Comparison of ENCODE assay signal across 8 mouse cellular contexts in genomic region chr7:122667903-122668302, GRCm38 (mm10). TPM values are rescaled to one million over a fixed set of nuclear protein-coding genes. Genes with fewer than 3 reads are reported as not detected.
A peak's percentile ranks its signal among the peaks of the same experiment; 100 is the strongest.
DNase-seq lines count a peak whose midpoint lies in the region; ATAC-seq lines count a peak whose summit lies in the region.
"Had no signal": no experiment of that assay in that cellular context is flagged by ENCODE, and none has a peak within 500 bp of the region (broad histone marks: within the 10 kb centered on the region; RNA-seq: fewer than 3 reads in every experiment).

No protein-coding gene starts in this region.

- no peak overlapping the region for H3K9ac ChIP-seq in embryonic facial prominence, embryonic 14.5 days (ENCODE audit: low read depth, low read length)
- H3K9ac ChIP-seq: limb, embryonic 12.5 days had no signal

- ATAC-seq in embryonic facial prominence, embryonic 14.5 days (ENCODE audit: low read depth), result no peak

- H3K36me3 ChIP-seq in embryonic facial prominence, embryonic 14.5 days (ENCODE audit: control insufficient read depth, insufficient read depth, low read length), result no peaks in the 10 kb centered on the region
- H3K36me3 ChIP-seq: limb, embryonic 12.5 days had no signal

- H3K9me3 ChIP-seq in embryonic facial prominence, embryonic 14.5 days (ENCODE audit: control insufficient read depth, low read length), result no peaks in the 10 kb centered on the region
- H3K9me3 ChIP-seq: limb, embryonic 12.5 days had no signal

- 25% methylated on average over 5 of the region's 5 CpGs for WGBS in embryonic facial prominence, embryonic 14.5 days

- H3K4me2 ChIP-seq in embryonic facial prominence, embryonic 14.5 days (ENCODE audit: low read depth, low read length), result no peak overlapping the region
- H3K4me2 ChIP-seq: limb, embryonic 12.5 days had no signal

- peak; percentile 61 to 74 for DNase-seq in left cerebral cortex, postnatal 14 days (ENCODE audit: low spot score in 2 of 2)
- DNase-seq in left cerebral cortex, adult 11 months (ENCODE audit: low spot score), result no peak
- DNase-seq in ES-CJ7 (ENCODE audit: low read depth, low spot score), result peak; percentile 87
- DNase-seq in WW6 (ENCODE audit: low read depth, low spot score), result peak; percentile 26
- peak; percentile 19 for DNase-seq in embryonic facial prominence, embryonic 14.5 days (ENCODE audit: low spot score)
- DNase-seq in retina, embryonic 14.5 days (ENCODE audit: low spot score), result peak; percentile 81
- DNase-seq in spleen, postnatal 4 days (ENCODE audit: low spot score in 2 of 2), result no peak

- H3K27ac ChIP-seq in embryonic facial prominence, embryonic 14.5 days (replicated peaks; ENCODE audit: low read depth, low read length), result no peak overlapping the region
- H3K27ac ChIP-seq: limb, embryonic 12.5 days had no signal

- H3K4me3 ChIP-seq in embryonic facial prominence, embryonic 14.5 days (ENCODE audit: low read depth, low read length), result no peak overlapping the region
- H3K4me3 ChIP-seq: limb, embryonic 12.5 days had no signal

- intact Hi-C loops in left cerebral cortex, postnatal 14 days (cut with DNase I), result no loop called here

- H3K27me3 ChIP-seq in embryonic facial prominence, embryonic 14.5 days (replicated peaks; ENCODE audit: control insufficient read depth, insufficient read depth, low read length), result peaks cover 18% of the 10 kb centered on the region

- no peaks in the 10 kb centered on the region for H3K4me1 ChIP-seq in embryonic facial prominence, embryonic 14.5 days (ENCODE audit: control insufficient read depth, insufficient read depth, low read length)

RNA-seq across cellular contexts. Expression of gene Cacng3, which starts 2.4 kb away (rescaled TPM):
- 100 to 1,000 TPM; 158 to 185 TPM for total RNA-seq in left cerebral cortex, postnatal 14 days (2021)
- polyA plus RNA-seq in embryonic facial prominence, embryonic 14.5 days (2014; fragmentation: Nextera tagmentation; extraction: Ambion mirVana), result 0.33 and 0.52 TPM in 2 replicates
- polyA plus RNA-seq: limb, embryonic 12.5 days had no signal

Comparison
In these comparisons a context has a peak if more than half of its experiments do, and no peak if none do; other contexts are left out.
1. DNase-seq: peak in left cerebral cortex, postnatal 14 days (2 of 2), ES-CJ7 (single experiment), WW6 (single experiment), embryonic facial prominence, embryonic 14.5 days (single experiment) and retina, embryonic 14.5 days (single experiment); none in left cerebral cortex, adult 11 months (single experiment) and spleen, postnatal 4 days (0 of 2).